Mouse (Mus musculus) intestine, embryonic 16.5 days (tissue): ENCODE measurements at regions not wholly inside any gene's neighbourhood (a gene's known extent, or its start where the extent isn't known, plus 50 kb on each side); places are given as distances from the start of the nearest gene placed in this dataset.

Experiments
- ATAC-seq: fragments of 200-750 bp; cut with Nextera tagmentation; 2 replicates; pipeline ENCODE4 v1.8.0; 2017; ENCODE audit warnings: moderate TSS enrichment, moderate library complexity
- H3K27ac ChIP-seq: fragments of 300-500 bp; sonication (generic); 2 replicates; pipeline ENCODE4 v1.5.1; 2014; ENCODE audit warnings: mild to moderate bottlenecking, low read length
- H3K27me3 ChIP-seq: fragments of 300-500 bp; sonication (generic); replicated peaks from 2 replicates; pipeline ENCODE4 v1.6.1; 2014; ENCODE audit warnings: low read length, control low read depth, mixed read lengths; ENCODE audit not compliant: control insufficient read depth, insufficient read depth
- H3K36me3 ChIP-seq: fragments of 300-500 bp; sonication (generic); 2 replicates; pipeline ENCODE4 v1.6.1; 2014; ENCODE audit warnings: low read length, control low read depth; ENCODE audit not compliant: control insufficient read depth, insufficient read depth
- H3K4me1 ChIP-seq: fragments of 300-500 bp; sonication (generic); 2 replicates; pipeline ENCODE4 v1.6.1; 2014; ENCODE audit warnings: low read length, control low read depth, mixed read lengths; ENCODE audit not compliant: control insufficient read depth, insufficient read depth
- H3K4me2 ChIP-seq: fragments of 300-500 bp; sonication (generic); 2 replicates; pipeline ENCODE4 v1.6.1; 2014; ENCODE audit warnings: low read depth, low read length, control low read depth
- H3K4me3 ChIP-seq: fragments of 300-500 bp; sonication (generic); 2 replicates; pipeline ENCODE4 v1.5.1; 2014; ENCODE audit warnings: mild to moderate bottlenecking, low read length
- H3K9ac ChIP-seq: fragments of 300-500 bp; sonication (generic); 2 replicates; pipeline ENCODE4 v1.6.1; 2014; ENCODE audit warnings: low read depth, low read length
- H3K9me3 ChIP-seq: fragments of 300-500 bp; sonication (generic); 2 replicates; pipeline ENCODE4 v1.6.1; 2016; ENCODE audit warnings: low read length, control low read depth; ENCODE audit not compliant: control insufficient read depth
- WGBS: fragments of 180-500 bp; shearing (Covaris S2); extraction: QIAGEN DNeasy Blood & Tissue Kit; methylation state at CpG from one replicate; pipeline ENCODE4 v1.1.7; 2014; 5-methylcytosine and 5-hydroxymethylcytosine counted together

DNA sequence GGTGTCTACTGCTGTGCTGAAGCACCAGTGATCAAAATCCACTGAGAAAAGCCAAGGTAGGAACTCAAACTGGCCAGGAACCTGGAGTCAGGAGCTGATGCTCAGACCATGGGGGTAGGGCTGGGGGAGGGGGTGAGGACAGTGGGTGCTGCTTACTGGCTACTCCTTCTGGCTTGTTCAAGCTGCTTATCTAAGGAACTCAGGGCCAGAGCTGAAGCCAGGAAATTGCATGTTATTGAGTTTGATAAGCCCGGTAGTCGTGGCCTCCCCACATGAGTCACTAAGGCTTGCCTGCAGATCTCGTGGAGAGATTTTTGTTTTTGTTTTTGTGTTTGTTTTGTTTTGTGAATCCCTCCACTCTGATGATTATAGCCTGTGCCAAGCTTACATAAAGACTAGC, 65.9 kb downstream of the Tmem215 start:
- no peak for ATAC-seq
- H3K9ac ChIP-seq: no peak overlapping the region

DNA sequence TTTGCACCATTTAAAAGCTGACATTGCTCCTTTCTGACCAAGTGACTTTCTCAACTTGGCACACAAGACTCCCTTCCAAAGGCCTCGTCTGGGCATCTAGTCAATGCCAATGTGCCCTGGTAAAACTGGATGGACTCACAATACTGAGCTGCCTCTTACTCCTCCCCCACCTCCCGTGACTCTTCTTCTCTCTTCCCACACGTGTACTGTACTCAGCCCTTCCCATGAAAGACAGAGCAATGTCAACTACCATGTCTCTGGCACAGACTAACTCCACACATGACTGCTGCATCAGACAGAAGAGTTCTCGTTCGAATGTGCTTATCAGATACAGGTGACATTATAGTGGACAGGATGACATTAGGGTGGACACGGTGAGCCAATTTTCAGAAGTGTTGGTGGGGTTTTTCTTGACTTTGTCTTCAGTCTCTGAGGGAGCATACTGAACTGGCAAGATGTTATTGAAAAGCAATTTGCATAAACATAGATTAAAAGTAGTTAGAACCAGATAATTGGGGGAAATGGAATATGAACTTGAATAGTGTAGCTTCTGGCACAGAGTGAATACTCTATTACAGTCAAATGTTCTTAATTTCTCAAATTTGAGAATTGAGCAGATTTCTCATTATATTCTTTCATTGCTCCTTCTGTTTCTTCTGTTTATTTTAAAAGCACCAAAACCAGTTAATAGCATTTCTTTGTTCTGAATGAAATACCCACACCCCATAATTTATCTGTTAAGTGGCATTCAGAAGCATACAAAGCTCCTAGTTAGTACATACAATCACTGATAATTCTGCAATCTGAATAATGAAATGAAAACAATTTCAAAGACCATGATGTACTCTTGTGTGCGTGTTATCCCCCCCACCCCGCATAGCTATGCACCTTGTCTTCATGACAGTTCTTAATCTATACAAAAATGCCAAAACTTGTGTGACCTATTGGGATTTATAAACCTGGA, 71.4 kb downstream of the Tmem215 start:
- H3K9me3 ChIP-seq: no peaks in the 10 kb centered on the region
- ATAC-seq: no peak
- H3K9ac ChIP-seq: no peak overlapping the region
- H3K27me3 ChIP-seq: no peaks in the 10 kb centered on the region
- no peak overlapping the region for H3K27ac ChIP-seq
- no peaks in the 10 kb centered on the region for H3K36me3 ChIP-seq
- H3K4me1 ChIP-seq: 0 out of 2 replicates have a peak, but pooled peaks cover 3% of the 10 kb centered on the region
- no peak overlapping the region for H3K4me3 ChIP-seq
- 81% methylated on average over 8 of the region's 8 CpGs for WGBS
- H3K4me2 ChIP-seq: no peak overlapping the region

More for the DNA sequence above, 65.9 kb downstream of the Tmem215 start:
- H3K4me3 ChIP-seq: no peak overlapping the region
- no peaks in the 10 kb centered on the region for H3K4me1 ChIP-seq
- H3K36me3 ChIP-seq: no peaks in the 10 kb centered on the region
- H3K9me3 ChIP-seq: no peaks in the 10 kb centered on the region
- H3K4me2 ChIP-seq: no peak overlapping the region
- 50% methylated on average over 3 of the region's 3 CpGs for WGBS
- no peak overlapping the region for H3K27ac ChIP-seq
- no peaks in the 10 kb centered on the region for H3K27me3 ChIP-seq

DNA sequence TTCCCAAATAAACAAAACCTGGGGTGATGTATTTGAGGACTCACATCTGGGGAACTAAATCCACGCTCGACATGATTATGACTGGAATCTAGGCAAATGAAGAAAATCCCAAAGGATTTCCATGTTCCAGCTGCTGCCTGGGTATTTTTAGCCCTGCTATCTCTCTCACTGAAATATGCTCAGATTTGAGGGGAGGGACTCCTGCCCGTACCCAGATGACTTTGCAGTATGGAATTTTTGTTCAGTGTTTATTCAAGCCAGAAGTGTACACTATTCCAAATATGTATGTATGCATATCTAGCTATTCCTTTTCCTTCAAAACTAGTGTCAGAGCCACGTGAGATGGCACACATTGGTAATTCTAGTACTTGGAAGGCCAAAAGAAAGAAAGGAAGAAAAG, 72.1 kb downstream of the Tmem215 start:
- 41% methylated on average over 4 of the region's 4 CpGs for WGBS
- ATAC-seq: peak; percentile 46; the same call in 1 of the 2 replicates
- H3K4me1 ChIP-seq: 0 out of 2 replicates have a peak, but pooled peaks cover 3% of the 10 kb centered on the region

DNA sequence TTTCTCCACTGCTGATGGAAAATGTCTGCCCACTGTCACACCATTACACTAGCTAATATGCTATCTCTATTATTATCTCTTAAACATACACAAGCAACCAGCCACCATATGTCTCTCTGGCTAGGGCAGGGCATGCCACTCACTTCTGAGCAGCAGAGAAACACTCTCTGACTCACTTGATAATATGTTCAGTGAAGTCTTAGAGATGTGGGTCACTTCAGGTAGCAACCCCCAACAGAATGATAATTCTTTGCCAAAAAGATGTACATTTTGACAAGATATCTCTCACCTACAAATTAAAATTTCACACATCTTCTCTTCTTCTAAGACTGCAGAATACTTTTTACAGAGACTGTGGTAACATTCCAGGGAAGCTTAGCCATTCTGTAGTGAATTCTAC, 72.8 kb downstream of the Tmem215 start:
- no peak overlapping the region for H3K4me2 ChIP-seq
- ATAC-seq: no peak
- no peak overlapping the region for H3K9ac ChIP-seq
- no peaks in the 10 kb centered on the region for H3K36me3 ChIP-seq
- no peaks in the 10 kb centered on the region for H3K9me3 ChIP-seq
- H3K27ac ChIP-seq: no peak overlapping the region
- H3K27me3 ChIP-seq: no peaks in the 10 kb centered on the region
- no peak overlapping the region for H3K4me3 ChIP-seq
- 0 out of 2 replicates have a peak, but pooled peaks cover 3% of the 10 kb centered on the region for H3K4me1 ChIP-seq

More for the DNA sequence above, 72.1 kb downstream of the Tmem215 start:
- Histone ChIP-seq H3K27me3 (no peaks in the 10 kb centered on the region), H3K9me3 (no peaks in the 10 kb centered on the region), H3K27ac (no peak overlapping the region; the same call in 1 of the 2 replicates), H3K9ac (no peak overlapping the region), H3K4me3 (no peak overlapping the region), H3K4me2 (no peak overlapping the region), H3K36me3 (no peaks in the 10 kb centered on the region)

DNA sequence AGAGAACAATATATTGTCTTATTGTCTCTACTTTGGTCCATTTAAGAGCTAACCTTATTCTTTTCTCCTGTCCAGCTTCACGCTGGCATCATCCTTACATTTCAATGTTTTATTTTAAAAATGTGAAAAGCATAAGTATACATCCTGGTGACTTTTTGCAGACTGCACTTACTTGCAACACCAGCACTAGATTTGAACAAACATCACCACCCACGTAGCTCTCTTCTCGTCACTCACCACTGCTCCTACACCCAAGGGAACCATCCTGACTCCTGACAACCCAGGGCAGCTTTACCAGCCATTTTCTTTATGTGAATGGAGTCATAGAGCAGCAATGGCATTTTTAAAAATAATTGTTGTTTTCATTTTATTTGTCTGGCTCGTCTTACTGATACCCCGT, 73.7 kb downstream of the Tmem215 start:
- Histone ChIP-seq H3K9me3 (no peaks in the 10 kb centered on the region), H3K4me1 (0 out of 2 replicates have a peak, but pooled peaks cover 3% of the 10 kb centered on the region), H3K4me2 (no peak overlapping the region), H3K27me3 (no peaks in the 10 kb centered on the region), H3K36me3 (no peaks in the 10 kb centered on the region), H3K27ac (no peak overlapping the region), H3K4me3 (no peak overlapping the region), H3K9ac (no peak overlapping the region)
- 78% methylated on average over 5 of the region's 5 CpGs for WGBS
- ATAC-seq: no peak

DNA sequence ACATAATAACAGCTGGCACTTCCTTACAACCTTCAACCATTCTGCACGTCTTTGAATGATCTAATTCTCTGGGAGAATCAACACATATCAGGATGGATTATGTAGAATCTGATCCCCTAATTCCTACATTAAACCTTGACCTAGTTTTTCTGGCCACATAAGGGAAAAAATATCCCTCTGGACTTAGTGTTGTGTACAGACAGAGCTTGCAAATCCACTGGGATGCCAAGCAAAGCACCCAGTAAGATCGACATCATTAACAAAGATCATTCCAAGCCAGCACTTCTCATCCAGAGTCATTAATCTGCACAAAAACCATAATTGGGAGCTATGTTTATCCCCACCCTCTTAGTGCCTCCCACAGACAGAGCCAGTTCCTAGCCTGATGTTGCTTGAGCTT, 87.8 kb downstream of the Tmem215 start:
- H3K4me3 ChIP-seq: no peak overlapping the region
- no peaks in the 10 kb centered on the region for H3K9me3 ChIP-seq
- no peak for ATAC-seq
- H3K27me3 ChIP-seq: no peaks in the 10 kb centered on the region
- no peaks in the 10 kb centered on the region for H3K36me3 ChIP-seq
- H3K9ac ChIP-seq: no peak overlapping the region
- 51% methylated on average over 2 of the region's 2 CpGs for WGBS
- H3K4me2 ChIP-seq: no peak overlapping the region
- H3K27ac ChIP-seq: no peak overlapping the region
- no peaks in the 10 kb centered on the region for H3K4me1 ChIP-seq

DNA sequence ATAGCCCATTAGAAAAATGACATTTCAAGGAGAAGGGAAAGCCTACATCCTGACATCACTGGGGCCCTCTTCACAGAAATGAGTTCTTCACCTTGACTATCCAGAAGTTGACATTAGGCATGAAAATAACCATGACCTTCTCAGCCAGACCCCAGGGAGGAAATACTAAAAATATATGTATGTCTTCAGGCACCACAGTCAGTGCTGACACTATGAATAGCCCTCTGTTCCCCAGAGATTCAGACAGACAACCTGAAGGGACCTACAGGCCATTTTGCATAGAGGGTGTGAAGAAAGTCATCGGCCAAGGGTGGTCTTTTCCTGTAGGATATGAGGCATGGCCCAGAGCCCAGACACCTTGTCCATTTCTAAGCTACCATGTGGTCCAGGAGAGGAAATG, 101.3 kb downstream of the Tmem215 start:
- WGBS: 87% methylated on average over 1 of the region's 1 CpGs
- ATAC-seq: no peak

DNA sequence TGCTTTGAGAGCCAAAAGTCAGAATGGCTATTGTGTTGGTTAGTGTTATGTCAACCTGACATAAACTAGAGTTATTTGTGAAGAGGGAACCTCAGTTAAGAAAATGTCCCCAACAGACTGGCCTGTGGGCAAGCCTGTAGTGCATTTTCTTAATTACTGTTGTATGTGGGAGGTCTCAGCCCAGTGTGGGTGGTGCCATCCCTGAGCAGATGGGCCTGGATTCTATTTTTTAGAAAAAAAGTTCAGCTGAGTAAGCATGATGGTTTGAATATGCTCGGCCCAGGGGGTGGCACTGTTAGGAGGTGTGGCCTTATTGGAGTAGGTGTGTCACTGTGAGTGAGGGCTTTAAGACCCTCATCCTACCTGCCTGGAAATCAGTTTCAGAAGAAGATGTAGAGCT, 104.0 kb downstream of the Tmem215 start:
- no peak overlapping the region for H3K4me2 ChIP-seq
- ATAC-seq: no peak
- no peak overlapping the region for H3K4me3 ChIP-seq
- 63% methylated on average over 1 of the region's 1 CpGs for WGBS
- no peaks in the 10 kb centered on the region for H3K9me3 ChIP-seq
- no peaks in the 10 kb centered on the region for H3K4me1 ChIP-seq
- H3K36me3 ChIP-seq: no peaks in the 10 kb centered on the region
- H3K9ac ChIP-seq: no peak overlapping the region
- no peak overlapping the region for H3K27ac ChIP-seq
- no peaks in the 10 kb centered on the region for H3K27me3 ChIP-seq

More for the DNA sequence above, 101.3 kb downstream of the Tmem215 start:
- Histone ChIP-seq H3K4me2 (no peak overlapping the region), H3K9me3 (no peaks in the 10 kb centered on the region), H3K4me3 (no peak overlapping the region), H3K9ac (no peak overlapping the region), H3K27me3 (no peaks in the 10 kb centered on the region), H3K4me1 (no peaks in the 10 kb centered on the region), H3K36me3 (no peaks in the 10 kb centered on the region), H3K27ac (no peak overlapping the region)

DNA sequence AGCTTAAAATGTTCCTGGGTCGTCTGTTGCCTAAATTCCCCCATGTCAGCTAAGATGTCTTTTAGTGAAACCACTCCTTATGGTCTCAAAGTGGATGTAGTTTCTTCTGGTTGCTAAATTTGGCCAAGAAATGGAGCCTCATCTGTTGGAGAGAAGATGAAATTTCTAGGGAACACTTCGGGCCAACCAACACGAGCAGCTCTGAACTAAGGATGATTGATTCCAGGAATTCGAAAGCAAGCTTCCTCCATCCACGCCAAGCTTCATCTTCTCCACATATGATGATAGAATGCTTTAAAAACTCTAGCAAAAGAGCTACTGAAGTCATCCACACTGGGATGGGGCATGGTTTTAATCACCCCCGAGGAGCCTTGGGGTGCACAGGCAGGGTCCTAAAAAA, 112.5 kb downstream of the Tmem215 start:
- Histone ChIP-seq H3K36me3 (no peaks in the 10 kb centered on the region), H3K9ac (no peak overlapping the region), H3K27ac (peak overlapping the region; percentile 13; the same call in 1 of the 2 replicates), H3K9me3 (no peaks in the 10 kb centered on the region), H3K27me3 (no peaks in the 10 kb centered on the region), H3K4me3 (no peak overlapping the region), H3K4me2 (no peak overlapping the region), H3K4me1 (no peaks in the 10 kb centered on the region)
- no peak for ATAC-seq
- 72% methylated on average over 6 of the region's 6 CpGs for WGBS
